Mouse (Mus musculus) lung, adult 2 months (tissue): ENCODE data around the gene Ccsap. TPM values are rescaled to one million over a fixed set of nuclear protein-coding genes. Genes with fewer than 3 reads are reported as not detected.

Experiments used
- DNase-seq: peaks from one replicate; pipeline ENCODE4 v3.0.0; 2022
- H3K4me1 ChIP-seq: fragments of 200-500 bp; 2 replicates; pipeline ENCODE4 v1.6.1; 2011; ENCODE audit warnings: low read length; ENCODE audit not compliant: control insufficient read depth, insufficient read depth
- H3K4me3 ChIP-seq: fragments of 200-500 bp; replicated peaks from 2 replicates; pipeline ENCODE3; 2011; ENCODE audit warnings: low read depth, mild to moderate bottlenecking, control low read depth, low read length; ENCODE audit errors: extremely low read depth
- CTCF ChIP-seq: fragments of 200-500 bp; IDR thresholded peaks from 2 replicates; pipeline ENCODE4 v1.5.1; 2011; ENCODE audit warnings: mild to moderate bottlenecking, low read length, control low read depth; ENCODE audit not compliant: insufficient read depth
- POLR2A ChIP-seq: fragments of 200-500 bp; IDR thresholded peaks from 2 replicates; pipeline ENCODE4 v1.6.1; 2011; ENCODE audit warnings: low read depth, mild to moderate bottlenecking, control low read depth, low read length, borderline replicate concordance; ENCODE audit errors: extremely low read depth
- WGBS: fragments of 180-500 bp; shearing (Covaris S2); methylation state at CpG from one replicate; pipeline ENCODE4 v1.1.7; 2018; 5-methylcytosine and 5-hydroxymethylcytosine counted together
- polyA plus RNA-seq: library from polyadenylated mRNA; depleted of rRNA; stranded (reverse); fragments of >200 nt; gene quantifications from 2 replicates; pipeline ENCODE4 v1.2.3, GENCODE M21; 2012

Gene Ccsap
- polyA plus RNA-seq, 1 experiment: 0.80 TPM

DNA sequence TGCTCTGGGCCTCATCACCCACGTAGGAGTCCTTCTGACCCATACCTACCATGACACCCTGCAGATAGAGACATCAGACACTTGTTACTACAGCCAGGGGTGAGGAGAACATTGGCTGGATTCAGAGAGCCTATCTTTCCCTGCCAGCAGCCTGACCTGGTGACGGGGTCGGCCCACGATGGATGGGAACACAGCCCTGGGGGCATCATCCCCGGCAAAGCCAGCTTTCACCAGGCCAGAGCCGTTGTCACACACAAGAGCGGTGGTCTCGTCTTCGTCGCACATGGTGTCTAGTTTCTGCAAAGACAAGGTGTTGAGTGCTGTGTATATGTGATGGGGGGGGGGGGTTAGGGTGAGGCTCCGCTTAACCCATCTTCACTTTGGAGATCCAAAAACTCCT is 33.4 kb upstream of the Ccsap start:
- Histone ChIP-seq H3K4me1 (no peaks in the 10 kb centered on the region), H3K4me3 (no peak overlapping the region)
- WGBS: 80% methylated on average over 11 of the region's 11 CpGs
- TF ChIP-seq CTCF: no peak
- no peak for TF ChIP-seq POLR2A
- no peak for DNase-seq

DNA sequence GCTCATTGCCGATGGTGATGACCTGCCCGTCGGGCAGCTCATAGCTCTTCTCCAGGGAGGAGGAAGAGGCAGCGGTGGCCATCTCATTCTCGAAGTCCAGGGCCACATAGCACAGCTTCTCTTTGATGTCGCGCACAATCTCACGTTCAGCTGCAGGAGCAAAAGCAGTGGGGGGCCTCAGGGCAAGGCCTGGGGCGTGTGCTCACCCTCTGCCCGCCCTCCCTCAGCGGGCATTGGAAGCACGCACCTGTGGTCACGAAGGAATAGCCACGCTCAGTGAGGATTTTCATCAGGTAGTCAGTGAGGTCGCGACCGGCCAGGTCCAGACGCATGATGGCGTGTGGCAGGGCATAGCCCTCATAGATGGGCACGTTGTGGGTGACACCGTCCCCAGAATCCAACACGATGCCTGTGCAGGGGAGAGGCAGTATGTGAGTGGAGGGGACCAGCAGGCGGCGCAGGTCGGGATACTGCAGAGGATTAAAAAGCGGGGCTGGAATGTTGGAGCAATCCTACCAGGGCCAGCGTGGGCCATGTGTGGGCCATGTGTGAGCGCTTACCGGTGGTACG is 32.7 kb upstream of the Ccsap start:
- TF ChIP-seq POLR2A (no peak), CTCF (no peak)
- DNase-seq: no peak
- WGBS: 16% methylated on average over 30 of the region's 30 CpGs
- no peaks in the 10 kb centered on the region for H3K4me1 ChIP-seq
- H3K4me3 ChIP-seq: no peak overlapping the region

DNA sequence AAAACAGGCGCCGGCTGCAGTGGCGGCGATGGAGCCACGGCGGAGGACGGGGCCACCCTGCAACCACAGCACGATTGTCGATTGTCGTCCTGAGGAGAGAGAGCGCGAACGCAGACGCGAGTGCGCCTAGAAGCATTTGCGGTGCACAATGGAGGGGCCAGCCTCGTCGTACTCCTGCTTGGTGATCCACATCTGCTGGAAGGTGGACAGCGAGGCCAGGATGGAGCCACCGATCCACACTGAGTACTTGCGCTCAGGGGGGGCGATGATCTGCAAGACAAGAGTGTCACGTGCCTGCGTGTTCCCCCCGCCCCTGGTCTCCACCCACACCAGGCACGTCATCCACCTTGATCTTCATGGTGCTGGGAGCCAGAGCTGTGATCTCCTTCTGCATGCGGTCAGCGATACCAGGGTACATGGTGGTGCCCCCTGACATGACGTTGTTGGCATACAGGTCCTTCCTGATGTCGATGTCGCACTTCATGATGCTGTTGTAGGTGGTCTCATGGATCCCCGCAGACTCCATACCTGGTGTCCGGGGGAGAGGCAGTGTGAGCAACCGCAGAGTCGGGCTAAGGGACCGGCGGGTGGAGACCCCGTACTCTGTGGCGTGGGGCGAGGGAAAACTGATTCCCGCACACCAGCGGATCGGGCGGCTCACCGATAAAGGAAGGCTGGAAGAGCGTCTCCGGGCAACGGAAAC is 32.0 kb upstream of the Ccsap start:
- 4% methylated on average over 49 of the region's 49 CpGs for WGBS
- no peak overlapping the region for H3K4me3 ChIP-seq
- no peak for DNase-seq
- no peaks in the 10 kb centered on the region for H3K4me1 ChIP-seq
- TF ChIP-seq CTCF: no peak
- TF ChIP-seq POLR2A: no peak

DNA sequence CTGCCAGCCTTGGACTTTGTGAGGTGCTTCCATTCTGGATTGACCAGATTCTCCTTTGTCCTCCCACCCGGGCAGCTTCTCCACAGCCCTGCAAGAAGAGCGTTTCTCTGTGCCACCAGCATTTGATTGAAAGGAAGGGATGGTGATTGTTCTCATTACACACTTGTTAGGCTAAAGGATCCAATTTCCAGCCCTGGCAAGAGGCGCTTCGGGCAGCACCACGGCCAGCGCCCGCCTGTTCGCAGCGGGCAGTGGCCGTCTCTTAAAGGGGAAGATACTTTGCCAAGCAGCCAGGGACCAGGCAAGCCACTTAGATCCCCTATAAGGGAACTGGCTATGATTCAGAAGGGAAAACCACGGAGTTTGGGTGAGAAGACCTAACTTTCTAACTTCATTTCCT is 31.3 kb upstream of the Ccsap start:
- TF ChIP-seq CTCF: no peak
- no peak for TF ChIP-seq POLR2A
- under 1% methylated on average over 11 of the region's 11 CpGs for WGBS
- no peak for DNase-seq
- Histone ChIP-seq H3K4me1 (no peaks in the 10 kb centered on the region), H3K4me3 (no peak overlapping the region)

GRCm38 (mm10) chr8:123889797-123890196 is 29.8 kb upstream of the Ccsap start:
- WGBS: 57% methylated on average over 4 of the region's 4 CpGs
- no peak for TF ChIP-seq POLR2A
- TF ChIP-seq CTCF: no peak
- H3K4me1 ChIP-seq: no peaks in the 10 kb centered on the region
- no peak overlapping the region for H3K4me3 ChIP-seq
- no peak for DNase-seq

GRCm38 (mm10) chr8:123887956-123888355 is 27.9 kb upstream of the Ccsap start:
- 80% methylated on average over 2 of the region's 2 CpGs for WGBS
- TF ChIP-seq CTCF: no peak
- TF ChIP-seq POLR2A: no peak
- DNase-seq: no peak
- no peaks in the 10 kb centered on the region for H3K4me1 ChIP-seq
- H3K4me3 ChIP-seq: no peak overlapping the region

DNA sequence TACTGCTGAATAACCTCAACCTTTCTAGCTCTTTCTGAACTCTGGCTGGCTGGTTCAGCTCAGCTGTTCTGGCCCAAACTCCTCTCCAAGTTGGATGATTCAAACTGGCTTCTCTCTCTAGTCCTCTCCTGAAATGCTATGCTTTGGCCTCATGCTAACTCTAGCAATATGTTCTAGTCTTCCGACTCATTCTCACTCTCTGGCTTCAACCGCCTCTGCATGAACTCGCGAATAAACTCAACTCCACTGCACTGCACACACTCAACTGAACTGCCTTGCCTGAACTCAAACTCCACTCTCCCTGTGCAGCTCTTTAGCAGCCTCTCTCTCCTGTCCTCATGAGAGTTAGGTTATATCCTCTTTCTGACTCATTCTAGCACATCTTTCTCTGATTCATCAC is 27.2 kb upstream of the Ccsap start:
- 95% methylated on average over 4 of the region's 4 CpGs for WGBS
- DNase-seq: no peak
- Histone ChIP-seq H3K4me1 (no peaks in the 10 kb centered on the region), H3K4me3 (no peak overlapping the region)
- TF ChIP-seq CTCF: no peak
- no peak for TF ChIP-seq POLR2A

GRCm38 (mm10) chr8:123884721-123885565 is 24.9 kb upstream of the Ccsap start:
- no peak for DNase-seq
- Histone ChIP-seq H3K4me3 (no peak overlapping the region), H3K4me1 (no peaks in the 10 kb centered on the region)
- TF ChIP-seq CTCF (no peak), POLR2A (no peak)
- 9% methylated on average over 14 of the region's 14 CpGs for WGBS

GRCm38 (mm10) chr8:123883094-123883493 is 23.1 kb upstream of the Ccsap start:
- H3K4me1 ChIP-seq: no peaks in the 10 kb centered on the region
- WGBS: 83% methylated on average over 4 of the region's 4 CpGs
- no peak for TF ChIP-seq POLR2A

GRCm38 (mm10) chr8:123882412-123882811 is 22.4 kb upstream of the Ccsap start:
- TF ChIP-seq CTCF (no peak), POLR2A (no peak)
- H3K4me3 ChIP-seq: no peak overlapping the region
- WGBS: 53% methylated on average over 2 of the region's 2 CpGs
- H3K4me1 ChIP-seq: no peaks in the 10 kb centered on the region
- DNase-seq: no peak

More at GRCm38 (mm10) chr8:123883094-123883493, 23.1 kb upstream of the Ccsap start:
- no peak overlapping the region for H3K4me3 ChIP-seq
- DNase-seq: no peak
